Mouse (Mus musculus): ENCODE results near the gene B4galnt3.

- TF ChIP-seq CTCF (IDR thresholded peaks at IDR 0.05; ENCODE audit: control insufficient read depth, insufficient read depth, insufficient read length) (no peak), FOSL1 (IDR thresholded peaks at IDR 0.05; ENCODE audit: insufficient read depth, low read length, poor library complexity, severe bottlenecking) (no peak), MAX (IDR thresholded peaks at IDR 0.05) (no peak), USF1 (IDR thresholded peaks at IDR 0.05; ENCODE audit: low read depth) (no peak), CEBPB (IDR thresholded peaks at IDR 0.05; ENCODE audit: low read depth) (no peak), MYOD1 (IDR thresholded peaks at IDR 0.05; ENCODE audit: control insufficient read depth, insufficient read length, low read depth) (no peak), MYOG (IDR thresholded peaks at IDR 0.05; ENCODE audit: control insufficient read depth, extremely low read depth, insufficient read length) (no peak)
These were observed 47.7 kb downstream of the B4galnt3 start for GRCm38 (mm10) chr6:120246676-120247075.

Data from C2C12 (cell line).